Mouse (Mus musculus): ENCODE results near the gene Cd209f.
A peak's percentile ranks its signal among the peaks of the same experiment; 100 is the strongest.
"Not testable (repeated sequence)": the region's sequence is repeated elsewhere in the genome, so short reads cannot be mapped to it uniquely, and the experiment has no call there.

Gene Cd209f

GRCm38 (mm10) chr8:4105735-4106134, at the start of gene Cd209f:
Gene Cd209f (minus strand): TSS chr8:4105835.
- not testable (repeated sequence) for DNase-seq

DNA sequence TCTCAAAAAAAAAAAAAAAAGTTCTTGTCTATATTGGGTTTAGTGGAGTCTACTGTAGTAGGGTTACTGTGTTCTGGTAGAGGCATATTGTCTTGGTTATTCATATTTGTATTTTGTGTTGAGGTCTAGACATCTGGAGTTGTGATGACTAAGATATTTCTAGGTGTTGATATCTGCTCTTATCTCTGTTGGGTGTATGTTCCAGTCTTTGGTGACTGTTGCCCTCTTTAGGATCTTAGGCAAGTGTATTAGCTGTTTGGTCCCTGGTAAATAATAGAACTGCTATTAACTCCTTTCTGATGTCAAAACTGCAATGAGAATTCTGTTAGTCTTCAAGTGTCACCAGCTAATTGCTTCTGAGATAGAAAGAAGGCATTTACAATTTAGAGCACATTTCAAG, 49.2 kb upstream of the Cd209f start:
- DNase-seq = no peak

DNA sequence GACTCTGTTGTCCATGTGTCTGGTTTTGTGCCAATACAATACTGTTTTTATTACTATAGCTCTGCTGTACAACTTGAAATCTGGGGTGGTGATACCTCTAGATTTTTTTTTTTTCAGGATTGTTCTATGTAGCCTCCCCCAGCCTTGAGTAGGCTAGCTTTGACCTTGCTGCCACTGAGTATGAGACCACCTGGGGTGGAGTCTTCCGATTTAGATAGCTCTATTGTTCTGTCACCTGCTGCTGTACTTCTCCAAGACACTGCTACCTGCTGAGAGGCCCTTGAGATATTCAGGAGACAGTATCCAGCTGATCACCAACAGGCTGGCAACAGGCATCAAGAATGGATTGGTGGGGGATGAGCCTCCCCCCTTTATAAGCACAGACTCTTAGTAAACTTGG, 41.6 kb upstream of the Cd209f start:
- no peak for DNase-seq

GRCm38 (mm10) chr8:4141721-4142120, 36.1 kb upstream of the Cd209f start:
- no peak for DNase-seq

GRCm38 (mm10) chr8:4139660-4140646, 34.3 kb upstream of the Cd209f start:
- peak; percentile 52 for DNase-seq

GRCm38 (mm10) chr8:4133798-4134197, 28.2 kb upstream of the Cd209f start, which contains the start of gene Cd209g:
Gene Cd209g (plus strand): TSS chr8:4134098.
- DNase-seq = no peak

DNA sequence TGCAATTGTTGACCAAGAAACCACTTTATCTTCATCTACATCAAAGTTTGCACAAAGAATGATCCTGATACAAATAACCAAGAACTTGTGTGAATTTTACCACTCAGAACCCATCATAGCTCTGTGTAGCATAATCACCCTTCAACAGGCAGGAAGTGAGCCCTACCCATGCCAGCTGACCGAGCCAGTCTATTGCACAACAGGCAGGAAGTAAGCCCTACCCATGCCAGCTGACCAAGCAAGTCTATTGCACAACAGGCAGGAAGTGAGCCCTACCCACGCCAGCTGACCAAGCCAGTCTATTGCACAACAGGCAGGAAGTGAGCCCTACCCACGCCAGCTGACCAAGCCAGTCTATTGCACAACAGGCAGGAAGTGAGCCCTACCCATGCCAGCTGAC, 17.1 kb downstream of the Cd209f start:
- DNase-seq = not testable (repeated sequence)

GRCm38 (mm10) chr8:4087180-4087722, 18.4 kb downstream of the Cd209f start:
- DNase-seq = not testable (repeated sequence)

All from cerebellum, adult 11-12 months (tissue).